Mouse (Mus musculus) ES-Bruce4 (cell line): ENCODE data around the gene Fam219b.

Experiments used
- CTCF ChIP-seq: IDR thresholded peaks from one replicate; pipeline ENCODE4 v1.8.1; 2011; ENCODE audit warnings: low read depth, low read length
- EP300 ChIP-seq: IDR thresholded peaks from 2 replicates; pipeline ENCODE4 v1.6.1; 2011; ENCODE audit warnings: low read depth, low read length; ENCODE audit not compliant: insufficient read depth

DNA sequence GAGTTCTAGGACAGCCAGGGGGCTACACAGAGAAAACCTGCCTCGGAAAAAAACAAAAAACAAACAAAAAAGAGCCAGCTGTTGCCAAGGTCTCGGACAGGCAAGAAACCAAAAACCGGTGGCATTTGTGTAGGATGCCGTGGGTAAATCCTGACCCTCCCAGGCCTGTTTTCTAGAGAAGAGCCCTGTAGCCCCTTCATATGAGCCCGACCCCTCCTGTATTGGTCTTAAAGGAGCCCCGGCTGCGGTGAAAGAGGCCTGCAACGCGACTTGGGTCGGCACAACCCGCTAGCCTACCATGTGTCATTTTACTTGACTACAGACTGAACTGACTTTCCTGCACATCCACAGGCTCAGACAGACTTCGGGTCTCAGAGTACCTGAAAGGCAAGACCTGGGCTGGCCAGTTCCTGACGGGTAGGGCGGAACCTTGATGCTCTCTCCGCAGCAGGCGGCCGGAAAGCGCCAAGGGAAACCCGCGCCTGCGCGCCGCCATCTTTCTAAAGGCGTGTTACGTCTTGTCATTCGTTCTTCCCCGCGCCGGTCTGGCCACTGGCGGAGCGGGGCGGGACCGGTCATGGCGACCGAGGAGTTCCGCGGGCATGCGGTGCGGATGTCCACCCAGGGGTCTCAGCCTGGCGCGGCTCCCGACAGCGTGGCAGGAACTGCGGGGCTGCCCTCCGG is at the start of gene Fam219b:
- TF ChIP-seq CTCF, result no peak
- TF ChIP-seq EP300, result no peak
